Mouse (Mus musculus): ENCODE data around the gene Phactr2.
A peak's percentile ranks its signal among the peaks of the same experiment; 100 is the strongest.
"Not testable (repeated sequence)": the region's sequence is repeated elsewhere in the genome, so short reads cannot be mapped to it uniquely, and the experiment has no call there.

Gene Phactr2

GRCm38 (mm10) chr10:13473833-13474567, at the start of gene Phactr2:
Gene Phactr2, minus strand, starts transcription at chr10:13474412.
- DNase-seq: peak; percentile 5 to 26

- DNase-seq: no peak
These were observed 47.6 kb upstream of the Phactr2 start for GRCm38 (mm10) chr10:13521857-13522256.

- no peak for DNase-seq
These were observed 28.2 kb upstream of the Phactr2 start for GRCm38 (mm10) chr10:13502371-13502770.

- peak; percentile 8 to 24 for DNase-seq
These were observed 27.3 kb upstream of the Phactr2 start for GRCm38 (mm10) chr10:13501533-13501932.

- DNase-seq: peak; percentile 83 to 87
These were observed 26.8 kb upstream of the Phactr2 start for GRCm38 (mm10) chr10:13500938-13501496.

- peak; percentile 16 to 18 for DNase-seq
These were observed 26.3 kb upstream of the Phactr2 start for GRCm38 (mm10) chr10:13500473-13500872.

GRCm38 (mm10) chr10:13499331-13499730, 25.1 kb upstream of the Phactr2 start, which contains the start of gene Fuca2:
Gene Fuca2, plus strand, starts transcription at chr10:13499540.
- DNase-seq: no peak

GRCm38 (mm10) chr10:13496315-13496714, 22.1 kb upstream of the Phactr2 start:
- no peak for DNase-seq

GRCm38 (mm10) chr10:13493978-13494686, 19.9 kb upstream of the Phactr2 start:
- no peak for DNase-seq

- DNase-seq: no peak
These were observed 15.5 kb upstream of the Phactr2 start for GRCm38 (mm10) chr10:13489671-13490070.

GRCm38 (mm10) chr10:13485958-13486357, 11.7 kb upstream of the Phactr2 start:
- no peak for DNase-seq

GRCm38 (mm10) chr10:13479341-13479740, 5.1 kb upstream of the Phactr2 start:
- no peak for DNase-seq

- DNase-seq: no peak
These were observed 909 bp upstream of the Phactr2 start for GRCm38 (mm10) chr10:13475121-13475520.

GRCm38 (mm10) chr10:13474568-13474955, 350 bp upstream of the Phactr2 start:
- no peak for DNase-seq

- no peak for DNase-seq
These were observed 852 bp downstream of the Phactr2 start for GRCm38 (mm10) chr10:13473287-13473832.

- no peak for DNase-seq
These were observed 4.0 kb downstream of the Phactr2 start for GRCm38 (mm10) chr10:13470236-13470635.

GRCm38 (mm10) chr10:13468025-13468529, 6.1 kb downstream of the Phactr2 start:
- not testable (repeated sequence) for DNase-seq

- no peak for DNase-seq
These were observed 7.3 kb downstream of the Phactr2 start for GRCm38 (mm10) chr10:13466925-13467324.

- DNase-seq: not testable (repeated sequence)
These were observed 9.9 kb downstream of the Phactr2 start for GRCm38 (mm10) chr10:13464295-13464694.

- DNase-seq: peak in 1 of 2 experiments; percentile 12
These were observed 20.8 kb downstream of the Phactr2 start for GRCm38 (mm10) chr10:13453200-13453990.

- DNase-seq: no peak
These were observed 22.6 kb downstream of the Phactr2 start for GRCm38 (mm10) chr10:13451640-13452039.

- DNase-seq: no peak
These were observed 25.7 kb downstream of the Phactr2 start for GRCm38 (mm10) chr10:13448283-13449045.

Data from cerebellum, adult 18-20 months (tissue).